Mouse (Mus musculus): ENCODE data around the gene Car14. TPM values are rescaled to one million over a fixed set of nuclear protein-coding genes. Genes with fewer than 3 reads are reported as not detected.
"Not testable (repeated sequence)": the region's sequence is repeated elsewhere in the genome, so short reads cannot be mapped to it uniquely, and the experiment has no call there.

The Car14 gene
- polyA plus RNA-seq, 1 experiment from 2014 or later: 5.6 TPM

- peak; percentile 67 for DNase-seq (ENCODE audit: low spot score)
- Histone ChIP-seq H3K4me2 (ENCODE audit: low read depth, low read length) (peak overlapping the region; percentile 69), H3K9me3 (ENCODE audit: control insufficient read depth, low read length) (no peaks in the 10 kb centered on the region), H3K9ac (ENCODE audit: low read depth, low read length) (peak overlapping the region; percentile 98), H3K27ac (replicated peaks; ENCODE audit: low read depth, low read length) (peak overlapping the region; percentile 94), H3K4me1 (ENCODE audit: control insufficient read depth, insufficient read depth, low read length) (no peaks in the 10 kb centered on the region), H3K4me3 (ENCODE audit: low read depth, low read length) (peak overlapping the region; percentile 86), H3K27me3 (replicated peaks; ENCODE audit: control insufficient read depth, insufficient read depth, low read length) (no peaks in the 10 kb centered on the region), H3K36me3 (ENCODE audit: control insufficient read depth, insufficient read depth, low read length) (peaks cover 18% of the 10 kb centered on the region)
- peak; percentile 9 for ATAC-seq (ENCODE audit: low read depth)
- WGBS: under 1% methylated on average over 47 of the region's 105 CpGs
Observed at GRCm38 (mm10) chr3:95929581-95930470, 25.3 kb upstream of the Car14 start.

- Histone ChIP-seq H3K36me3 (ENCODE audit: control insufficient read depth, insufficient read depth, low read length) (peaks cover 8% of the 10 kb centered on the region), H3K4me2 (ENCODE audit: low read depth, low read length) (peak within 1 kb of the TSS; percentile 69), H3K27ac (replicated peaks; ENCODE audit: low read depth, low read length) (peak within 1 kb of the TSS; percentile 94), H3K9me3 (ENCODE audit: control insufficient read depth, low read length) (no peaks in the 10 kb centered on the region), H3K27me3 (replicated peaks; ENCODE audit: control insufficient read depth, insufficient read depth, low read length) (no peaks in the 10 kb centered on the region), H3K4me3 (ENCODE audit: low read depth, low read length) (peak within 1 kb of the TSS; percentile 86), H3K4me1 (ENCODE audit: control insufficient read depth, insufficient read depth, low read length) (no peaks in the 10 kb centered on the region), H3K9ac (ENCODE audit: low read depth, low read length) (peak within 1 kb of the TSS; percentile 98)
- peak; percentile 100 for ATAC-seq (ENCODE audit: low read depth)
- peak; percentile 100 for DNase-seq (ENCODE audit: low spot score)
- under 1% methylated on average over 42 of the region's 49 CpGs for WGBS
Observed at GRCm38 (mm10) chr3:95928658-95929503, 24.4 kb upstream of the Car14 start, which contains the start of gene Anp32e. Anp32e (plus strand) TSS chr3:95929246.

- H3K27me3 ChIP-seq (replicated peaks; ENCODE audit: control insufficient read depth, insufficient read depth, low read length): no peaks in the 10 kb centered on the region
- peak overlapping the region; percentile 64 for H3K9ac ChIP-seq (ENCODE audit: low read depth, low read length)
- no peak for DNase-seq (ENCODE audit: low spot score)
- peak overlapping the region; percentile 84 for H3K27ac ChIP-seq (replicated peaks; ENCODE audit: low read depth, low read length)
- no peaks in the 10 kb centered on the region for H3K4me1 ChIP-seq (ENCODE audit: control insufficient read depth, insufficient read depth, low read length)
- peak overlapping the region; percentile 65 for H3K4me2 ChIP-seq (ENCODE audit: low read depth, low read length)
- 70% methylated on average over 6 of the region's 6 CpGs for WGBS
- no peaks in the 10 kb centered on the region for H3K9me3 ChIP-seq (ENCODE audit: control insufficient read depth, low read length)
- peak overlapping the region; percentile 86 for H3K4me3 ChIP-seq (ENCODE audit: low read depth, low read length)
- no peak for ATAC-seq (ENCODE audit: low read depth)
- 0 out of 2 replicates have a peak, but pooled peaks cover 2% of the 10 kb centered on the region for H3K36me3 ChIP-seq (ENCODE audit: control insufficient read depth, insufficient read depth, low read length)
Observed at GRCm38 (mm10) chr3:95928261-95928657, 23.8 kb upstream of the Car14 start.

- Histone ChIP-seq H3K4me2 (ENCODE audit: low read depth, low read length) (no peak overlapping the region), H3K4me1 (ENCODE audit: control insufficient read depth, insufficient read depth, low read length) (no peaks in the 10 kb centered on the region), H3K27ac (replicated peaks; ENCODE audit: low read depth, low read length) (no peak overlapping the region), H3K9ac (ENCODE audit: low read depth, low read length) (no peak overlapping the region), H3K9me3 (ENCODE audit: control insufficient read depth, low read length) (no peaks in the 10 kb centered on the region), H3K27me3 (replicated peaks; ENCODE audit: control insufficient read depth, insufficient read depth, low read length) (no peaks in the 10 kb centered on the region), H3K4me3 (ENCODE audit: low read depth, low read length) (no peak overlapping the region), H3K36me3 (ENCODE audit: control insufficient read depth, insufficient read depth, low read length) (no peaks in the 10 kb centered on the region)
- ATAC-seq (ENCODE audit: low read depth): no peak
- peak; percentile 54 for DNase-seq (ENCODE audit: low spot score)
- 59% methylated on average over 5 of the region's 5 CpGs for WGBS
Observed at GRCm38 (mm10) chr3:95925087-95925486, 20.6 kb upstream of the Car14 start.

- H3K9ac ChIP-seq (ENCODE audit: low read depth, low read length): no peak overlapping the region
- no peaks in the 10 kb centered on the region for H3K4me1 ChIP-seq (ENCODE audit: control insufficient read depth, insufficient read depth, low read length)
- H3K36me3 ChIP-seq (ENCODE audit: control insufficient read depth, insufficient read depth, low read length): no peaks in the 10 kb centered on the region
- no peak for DNase-seq (ENCODE audit: low spot score)
- no peak for ATAC-seq (ENCODE audit: low read depth)
- no peak overlapping the region for H3K4me2 ChIP-seq (ENCODE audit: low read depth, low read length)
- no peaks in the 10 kb centered on the region for H3K27me3 ChIP-seq (replicated peaks; ENCODE audit: control insufficient read depth, insufficient read depth, low read length)
- H3K9me3 ChIP-seq (ENCODE audit: control insufficient read depth, low read length): no peaks in the 10 kb centered on the region
- H3K4me3 ChIP-seq (ENCODE audit: low read depth, low read length): no peak overlapping the region
- 71% methylated on average over 4 of the region's 4 CpGs for WGBS
- no peak overlapping the region for H3K27ac ChIP-seq (replicated peaks; ENCODE audit: low read depth, low read length)
Observed at GRCm38 (mm10) chr3:95924185-95924584, 19.7 kb upstream of the Car14 start.

- not testable (repeated sequence) for H3K4me1 ChIP-seq (ENCODE audit: control insufficient read depth, insufficient read depth, low read length); H3K4me2 ChIP-seq (ENCODE audit: low read depth, low read length); ATAC-seq (ENCODE audit: low read depth); H3K27me3 ChIP-seq (replicated peaks; ENCODE audit: control insufficient read depth, insufficient read depth, low read length); H3K9me3 ChIP-seq (ENCODE audit: control insufficient read depth, low read length); H3K36me3 ChIP-seq (ENCODE audit: control insufficient read depth, insufficient read depth, low read length); H3K4me3 ChIP-seq (ENCODE audit: low read depth, low read length); H3K9ac ChIP-seq (ENCODE audit: low read depth, low read length); DNase-seq (ENCODE audit: low spot score); H3K27ac ChIP-seq (replicated peaks; ENCODE audit: low read depth, low read length)
- WGBS: 89% methylated on average over 7 of the region's 7 CpGs
Observed at GRCm38 (mm10) chr3:95923429-95923828, 18.9 kb upstream of the Car14 start.

GRCm38 (mm10) chr3:95920532-95920931, 16.0 kb upstream of the Car14 start:
- not testable (repeated sequence) for H3K4me3 ChIP-seq (ENCODE audit: low read depth, low read length); H3K4me1 ChIP-seq (ENCODE audit: control insufficient read depth, insufficient read depth, low read length); H3K27ac ChIP-seq (replicated peaks; ENCODE audit: low read depth, low read length); ATAC-seq (ENCODE audit: low read depth); H3K9me3 ChIP-seq (ENCODE audit: control insufficient read depth, low read length); DNase-seq (ENCODE audit: low spot score); H3K9ac ChIP-seq (ENCODE audit: low read depth, low read length); H3K27me3 ChIP-seq (replicated peaks; ENCODE audit: control insufficient read depth, insufficient read depth, low read length); H3K4me2 ChIP-seq (ENCODE audit: low read depth, low read length); H3K36me3 ChIP-seq (ENCODE audit: control insufficient read depth, insufficient read depth, low read length)
- 60% methylated on average over 2 of the region's 2 CpGs for WGBS

- H3K4me2 ChIP-seq (ENCODE audit: low read depth, low read length): no peak overlapping the region
- no peak overlapping the region for H3K27ac ChIP-seq (replicated peaks; ENCODE audit: low read depth, low read length)
- WGBS: 73% methylated on average over 7 of the region's 7 CpGs
- ATAC-seq (ENCODE audit: low read depth): no peak
- no peaks in the 10 kb centered on the region for H3K4me1 ChIP-seq (ENCODE audit: control insufficient read depth, insufficient read depth, low read length)
- no peak overlapping the region for H3K4me3 ChIP-seq (ENCODE audit: low read depth, low read length)
- no peak for DNase-seq (ENCODE audit: low spot score)
- H3K36me3 ChIP-seq (ENCODE audit: control insufficient read depth, insufficient read depth, low read length): no peaks in the 10 kb centered on the region
- no peaks in the 10 kb centered on the region for H3K27me3 ChIP-seq (replicated peaks; ENCODE audit: control insufficient read depth, insufficient read depth, low read length)
- H3K9ac ChIP-seq (ENCODE audit: low read depth, low read length): no peak overlapping the region
- no peaks in the 10 kb centered on the region for H3K9me3 ChIP-seq (ENCODE audit: control insufficient read depth, low read length)
Observed at GRCm38 (mm10) chr3:95916760-95917159, 12.3 kb upstream of the Car14 start.

All from embryonic facial prominence, embryonic 14.5 days (tissue).